Mouse (Mus musculus): ENCODE results near the gene Chchd4. TPM values are rescaled to one million over a fixed set of nuclear protein-coding genes. Genes with fewer than 3 reads are reported as not detected.

Chchd4 gene
- polyA plus RNA-seq, 1 experiment from 2014 or later = 24.2 TPM

- H3K36me3 ChIP-seq (replicated peaks) = no peaks in the 10 kb centered on the region
- 85% methylated on average over 5 of the region's 5 CpGs for WGBS
- peaks cover 59% of the 10 kb centered on the region for H3K27me3 ChIP-seq
Observed at GRCm38 (mm10) chr6:91417291-91417845, 56.0 kb downstream of the Chchd4 start.

DNA sequence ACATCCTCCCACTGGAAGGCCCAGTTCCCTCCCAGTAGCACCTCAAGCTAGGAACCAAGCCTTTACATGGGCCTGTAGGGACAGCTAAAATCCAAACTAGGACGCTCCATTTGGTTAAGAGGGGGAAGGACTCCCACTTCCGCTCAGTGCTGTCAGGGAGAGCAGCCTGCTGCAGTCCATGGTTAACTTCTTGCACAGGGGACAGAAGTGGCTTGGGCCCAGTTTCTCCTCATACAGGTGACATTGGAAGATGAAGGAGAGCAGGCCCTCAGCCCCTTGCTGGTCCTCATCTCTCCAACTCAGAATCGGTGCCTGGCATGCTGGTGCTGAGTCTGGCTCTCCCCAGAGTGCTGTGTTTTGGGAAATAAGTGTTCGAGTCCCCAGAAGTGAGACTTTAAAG, 57.2 kb downstream of the Chchd4 start:
- WGBS = 78% methylated on average over 4 of the region's 4 CpGs

More at GRCm38 (mm10) chr6:91417291-91417845, 56.0 kb downstream of the Chchd4 start:
- Histone ChIP-seq H3K27ac (no peak overlapping the region), H3K4me2 (no peak overlapping the region), H3K9me3 (no peaks in the 10 kb centered on the region), H3K4me1 (no peaks in the 10 kb centered on the region), H3K4me3 (replicated peaks) (no peak overlapping the region), H3K9ac (no peak overlapping the region)
- ATAC-seq (ENCODE audit: low FRiP score) = no peak

DNA sequence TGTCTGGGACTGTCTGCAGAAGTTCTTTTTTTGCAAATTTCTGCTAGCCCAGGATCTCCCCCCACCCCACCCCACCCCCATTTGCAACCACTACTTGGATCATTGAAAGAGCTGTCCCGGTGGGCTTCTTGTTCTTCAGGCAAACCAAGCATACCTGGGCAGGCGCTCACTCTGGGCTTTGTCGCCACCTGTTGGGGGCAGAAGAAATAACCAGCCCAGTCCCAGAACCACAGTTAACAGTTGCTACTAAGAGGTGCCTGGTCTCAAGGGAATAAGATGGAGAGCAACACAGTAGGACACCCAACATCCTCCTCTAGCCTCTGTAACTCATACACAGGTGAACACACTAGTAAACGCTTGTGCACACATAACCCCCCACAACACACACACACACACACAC, 58.5 kb downstream of the Chchd4 start:
- ATAC-seq (ENCODE audit: low FRiP score) = no peak
- H3K9ac ChIP-seq = no peak overlapping the region
- 3% methylated on average over 4 of the region's 4 CpGs for WGBS
- H3K36me3 ChIP-seq (replicated peaks) = no peaks in the 10 kb centered on the region
- no peaks in the 10 kb centered on the region for H3K9me3 ChIP-seq
- peaks cover 65% of the 10 kb centered on the region for H3K27me3 ChIP-seq
- no peak overlapping the region for H3K4me3 ChIP-seq (replicated peaks)
- H3K4me1 ChIP-seq = peaks cover 18% of the 10 kb centered on the region
- H3K27ac ChIP-seq = no peak overlapping the region
- H3K4me2 ChIP-seq = no peak overlapping the region

More for the DNA sequence above, 57.2 kb downstream of the Chchd4 start:
- no peaks in the 10 kb centered on the region for H3K36me3 ChIP-seq (replicated peaks)
- H3K27ac ChIP-seq = no peak overlapping the region
- no peak overlapping the region for H3K4me3 ChIP-seq (replicated peaks)
- H3K9me3 ChIP-seq = no peaks in the 10 kb centered on the region
- H3K9ac ChIP-seq = no peak overlapping the region
- ATAC-seq (ENCODE audit: low FRiP score) = no peak
- peaks cover 6% of the 10 kb centered on the region for H3K4me1 ChIP-seq
- H3K4me2 ChIP-seq = no peak overlapping the region
- H3K27me3 ChIP-seq = peaks cover 58% of the 10 kb centered on the region

Other genes with a start within 250 kb of the Chchd4 start
- gene Wnt7a, start 62.2 kb downstream of the Chchd4 start, polyA plus RNA-seq (2016; fragmentation: Nextera tagmentation; extraction: Ambion mirVana) = 16.0 and 22.0 TPM in 2 replicates
- gene Tmem43, start 157 bp upstream of the Chchd4 start, polyA plus RNA-seq (2016; fragmentation: Nextera tagmentation; extraction: Ambion mirVana) = 60.8 and 68.8 TPM in 2 replicates
- gene Xpc, start 42.3 kb upstream of the Chchd4 start, polyA plus RNA-seq (2016; fragmentation: Nextera tagmentation; extraction: Ambion mirVana) = 24.4 and 26.7 TPM in 2 replicates
- 264 and 276 TPM in 2 replicates for gene Lsm3, start 42.4 kb upstream of the Chchd4 start, polyA plus RNA-seq (2016; fragmentation: Nextera tagmentation; extraction: Ambion mirVana)
- 67.6 and 79.0 TPM in 2 replicates for gene Slc6a6, start 210.5 kb upstream of the Chchd4 start, polyA plus RNA-seq (2016; fragmentation: Nextera tagmentation; extraction: Ambion mirVana)